Mouse (Mus musculus) midbrain, embryonic 15.5 days (tissue): ENCODE measurements around the gene Erc1. TPM values are rescaled to one million over a fixed set of nuclear protein-coding genes. Genes with fewer than 3 reads are reported as not detected.

Experiments used
- ATAC-seq: fragments of 200-750 bp; cut with Nextera tagmentation; replicated peaks from 2 replicates; pipeline ENCODE4 v1.8.0; 2017; ENCODE audit warnings: moderate TSS enrichment
- H3K27ac ChIP-seq: fragments of 300-500 bp; sonication (generic); 2 replicates; pipeline ENCODE4 v1.5.1; 2015; ENCODE audit warnings: mild to moderate bottlenecking, inconsistent platforms
- H3K27me3 ChIP-seq: fragments of 300-500 bp; sonication (generic); replicated peaks from 2 replicates; pipeline ENCODE4 v1.6.1; 2015; ENCODE audit warnings: inconsistent platforms
- H3K36me3 ChIP-seq: fragments of 300-500 bp; sonication (generic); replicated peaks from 2 replicates; pipeline ENCODE4 v1.6.1; 2015; ENCODE audit warnings: inconsistent platforms
- H3K4me1 ChIP-seq: fragments of 300-500 bp; sonication (generic); 2 replicates; pipeline ENCODE4 v1.6.1; 2015; ENCODE audit warnings: inconsistent platforms
- H3K4me2 ChIP-seq: fragments of 300-500 bp; sonication (generic); 2 replicates; pipeline ENCODE4 v1.6.1; 2015; ENCODE audit warnings: inconsistent platforms, mild to moderate bottlenecking, moderate library complexity
- H3K4me3 ChIP-seq: fragments of 300-500 bp; sonication (generic); 2 replicates; pipeline ENCODE4 v1.5.1; 2015; ENCODE audit warnings: mild to moderate bottlenecking, inconsistent platforms
- H3K9ac ChIP-seq: fragments of 300-500 bp; sonication (generic); 2 replicates; pipeline ENCODE4 v1.6.1; 2015; ENCODE audit warnings: mild to moderate bottlenecking, inconsistent platforms
- H3K9me3 ChIP-seq: fragments of 300-500 bp; sonication (generic); 2 replicates; pipeline ENCODE4 v1.6.1; 2016; ENCODE audit warnings: inconsistent platforms
- WGBS: fragments of 180-500 bp; shearing (Covaris S2); methylation state at CpG from one replicate; pipeline ENCODE4 v1.1.7; 2015; ENCODE audit warnings: mixed read lengths; 5-methylcytosine and 5-hydroxymethylcytosine counted together
- polyA plus RNA-seq: library from polyadenylated mRNA; unstranded; fragments of >200 nt; fragmentation: Nextera tagmentation; extraction: Ambion mirVana; gene quantifications from 2 replicates; pipeline ENCODE4 v1.2.1, GENCODE M21; 2015

Erc1 gene
- polyA plus RNA-seq, 1 experiment from 2014 or later: 58.9 TPM

DNA sequence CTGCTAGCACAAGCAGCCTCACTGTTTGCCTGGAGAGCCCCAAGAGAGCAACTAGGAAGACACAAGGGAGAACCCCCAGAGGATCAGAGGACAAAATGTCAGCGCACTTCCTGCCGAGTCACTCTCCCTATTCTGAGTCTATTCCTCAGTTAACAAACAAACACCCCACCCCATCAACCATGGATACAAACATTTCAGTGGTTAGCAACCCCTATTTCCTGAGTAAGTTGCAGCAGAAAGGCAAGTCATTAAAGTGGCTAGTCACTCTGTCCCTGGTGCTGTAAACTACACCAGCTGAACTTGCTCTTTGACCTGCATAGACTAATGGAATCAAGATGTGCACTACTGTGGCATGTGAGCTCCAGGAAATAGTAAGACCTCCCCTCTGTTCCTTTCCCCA lies 212.3 kb downstream of the Erc1 start:
- H3K4me2 ChIP-seq: no peak overlapping the region
- no peaks in the 10 kb centered on the region for H3K4me1 ChIP-seq
- WGBS: 66% methylated on average over 2 of the region's 2 CpGs
- H3K4me3 ChIP-seq: no peak overlapping the region
- no peak overlapping the region for H3K27ac ChIP-seq
- no peaks in the 10 kb centered on the region for H3K36me3 ChIP-seq
- no peak for ATAC-seq
- H3K27me3 ChIP-seq: no peaks in the 10 kb centered on the region
- no peak overlapping the region for H3K9ac ChIP-seq
- no peaks in the 10 kb centered on the region for H3K9me3 ChIP-seq

DNA sequence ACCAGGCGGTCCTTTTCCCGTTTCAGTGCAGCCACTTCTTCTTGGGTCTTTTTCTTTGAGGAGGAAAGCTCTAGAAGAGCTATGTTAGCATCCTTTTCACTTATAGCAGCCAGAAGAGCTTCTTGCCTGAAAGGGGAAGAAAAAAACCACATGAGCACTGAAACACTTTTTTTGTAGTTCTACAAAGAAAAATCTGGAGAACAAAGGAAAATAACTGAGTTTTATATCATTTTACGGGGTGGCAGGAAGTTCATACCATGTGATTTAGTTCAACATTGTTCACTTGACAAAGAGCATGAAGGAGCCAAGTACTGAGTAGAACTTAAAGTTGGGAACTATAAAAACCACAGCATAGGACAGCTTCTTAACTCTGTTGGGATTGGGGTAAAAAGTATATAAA lies 217.3 kb downstream of the Erc1 start:
- Histone ChIP-seq H3K9me3 (no peaks in the 10 kb centered on the region), H3K27me3 (no peaks in the 10 kb centered on the region), H3K36me3 (0 out of 2 replicates have a peak, but pooled peaks cover 3% of the 10 kb centered on the region), H3K27ac (no peak overlapping the region), H3K4me2 (no peak overlapping the region), H3K9ac (no peak overlapping the region), H3K4me3 (no peak overlapping the region), H3K4me1 (no peaks in the 10 kb centered on the region)
- WGBS: 88% methylated on average over 3 of the region's 3 CpGs
- ATAC-seq: no peak

DNA sequence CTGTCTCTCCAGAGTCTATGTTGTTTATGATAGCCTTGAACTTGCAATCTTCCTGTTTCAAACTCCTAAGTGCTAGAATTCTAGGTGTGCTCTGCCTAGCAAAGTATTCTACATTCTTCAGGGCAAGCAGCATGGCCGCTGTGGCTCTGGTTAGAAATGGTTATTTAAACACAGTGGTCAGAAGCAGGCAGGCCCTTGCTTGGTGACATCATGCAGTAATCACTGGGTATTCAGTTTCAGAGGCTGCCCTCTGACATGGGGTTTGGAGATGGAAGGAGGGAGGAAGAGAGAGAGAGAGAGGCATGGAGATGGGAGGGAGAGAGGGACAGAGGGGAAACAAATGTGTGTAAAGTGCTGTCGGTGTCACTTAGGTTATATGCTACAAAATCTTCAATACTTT lies 246.6 kb downstream of the Erc1 start:
- Histone ChIP-seq H3K4me3 (no peak overlapping the region), H3K36me3 (no peaks in the 10 kb centered on the region), H3K27ac (no peak overlapping the region), H3K9me3 (no peaks in the 10 kb centered on the region), H3K9ac (no peak overlapping the region), H3K27me3 (no peaks in the 10 kb centered on the region), H3K4me1 (no peaks in the 10 kb centered on the region), H3K4me2 (no peak overlapping the region)
- no peak for ATAC-seq
- 89% methylated on average over 2 of the region's 2 CpGs for WGBS

DNA sequence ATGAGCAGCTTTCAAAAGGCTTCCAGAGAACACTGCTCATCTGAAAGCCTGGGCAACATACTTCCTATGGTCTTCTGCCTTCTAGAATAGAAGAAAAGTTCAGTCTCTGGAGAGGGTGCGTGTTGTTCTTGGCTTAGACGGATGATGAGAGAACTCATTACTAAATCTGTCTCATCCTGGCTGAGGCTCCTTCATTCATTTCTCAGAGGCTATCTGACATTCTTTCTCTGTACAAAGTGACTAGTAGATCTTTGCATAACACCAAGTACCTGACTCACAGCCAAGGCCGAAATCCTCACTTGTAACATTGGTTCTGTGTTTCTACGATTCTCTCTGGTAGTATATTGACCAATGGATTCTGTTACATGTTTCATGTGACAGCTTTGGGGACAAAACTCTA lies 252.5 kb downstream of the Erc1 start:
- no peak for ATAC-seq
- H3K4me3 ChIP-seq: no peak overlapping the region

DNA sequence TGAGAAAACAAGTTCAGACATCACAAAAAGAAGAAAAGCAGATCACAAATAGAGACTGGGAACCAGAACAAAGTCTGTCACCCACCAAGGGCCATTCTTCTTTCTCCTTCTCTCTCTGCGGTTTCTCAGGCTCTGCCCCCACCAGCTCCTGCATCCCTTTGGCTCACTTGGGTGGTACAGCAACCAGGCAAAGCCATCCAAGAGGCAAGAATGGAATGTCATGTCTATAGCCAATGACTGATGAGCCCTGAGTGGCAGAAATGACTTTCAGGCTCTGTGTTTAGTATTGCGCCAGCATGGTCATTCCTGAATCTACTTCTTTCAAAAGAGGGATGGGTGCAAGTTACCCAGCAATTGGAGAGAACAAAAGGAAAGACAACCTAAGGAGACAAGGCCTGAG lies 257.1 kb downstream of the Erc1 start:
- no peak for ATAC-seq
- Histone ChIP-seq H3K9ac (no peak overlapping the region), H3K4me1 (peaks cover 7% of the 10 kb centered on the region; the same call in 1 of the 2 replicates), H3K36me3 (no peaks in the 10 kb centered on the region), H3K4me3 (no peak overlapping the region), H3K4me2 (no peak overlapping the region), H3K9me3 (no peaks in the 10 kb centered on the region), H3K27me3 (no peaks in the 10 kb centered on the region), H3K27ac (no peak overlapping the region)
- WGBS: 83% methylated on average over 2 of the region's 2 CpGs

More for the DNA sequence above, 252.5 kb downstream of the Erc1 start:
- Histone ChIP-seq H3K27me3 (no peaks in the 10 kb centered on the region), H3K27ac (no peak overlapping the region), H3K9me3 (no peaks in the 10 kb centered on the region), H3K9ac (no peak overlapping the region), H3K36me3 (no peaks in the 10 kb centered on the region), H3K4me2 (no peak overlapping the region), H3K4me1 (no peaks in the 10 kb centered on the region)
- 94% methylated on average over 4 of the region's 4 CpGs for WGBS

DNA sequence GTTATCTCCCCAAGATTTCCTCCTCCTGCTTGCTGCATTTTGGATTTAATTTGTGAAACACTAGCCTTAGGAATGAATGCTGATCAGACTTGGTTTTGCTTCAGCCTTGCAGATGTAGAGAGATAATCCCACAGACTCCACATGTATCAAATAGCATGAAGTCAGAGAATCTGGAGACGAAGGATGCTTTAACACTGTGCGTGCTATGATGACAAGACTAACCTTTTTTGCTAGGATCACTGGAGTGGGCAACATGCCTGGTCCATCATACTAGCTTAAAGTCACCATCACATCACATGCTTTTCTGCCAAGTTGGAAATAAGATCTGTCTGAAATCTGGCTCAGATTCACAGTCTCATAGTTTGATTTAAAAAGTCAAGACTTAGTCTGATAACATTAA lies 260.1 kb downstream of the Erc1 start:
- Histone ChIP-seq H3K9ac (no peak overlapping the region), H3K27ac (no peak overlapping the region), H3K4me2 (no peak overlapping the region), H3K36me3 (no peaks in the 10 kb centered on the region), H3K4me3 (no peak overlapping the region), H3K9me3 (no peaks in the 10 kb centered on the region), H3K27me3 (no peaks in the 10 kb centered on the region), H3K4me1 (peaks cover 8% of the 10 kb centered on the region; the same call in 1 of the 2 replicates)
- 92% methylated on average over 2 of the region's 2 CpGs for WGBS
- ATAC-seq: no peak

DNA sequence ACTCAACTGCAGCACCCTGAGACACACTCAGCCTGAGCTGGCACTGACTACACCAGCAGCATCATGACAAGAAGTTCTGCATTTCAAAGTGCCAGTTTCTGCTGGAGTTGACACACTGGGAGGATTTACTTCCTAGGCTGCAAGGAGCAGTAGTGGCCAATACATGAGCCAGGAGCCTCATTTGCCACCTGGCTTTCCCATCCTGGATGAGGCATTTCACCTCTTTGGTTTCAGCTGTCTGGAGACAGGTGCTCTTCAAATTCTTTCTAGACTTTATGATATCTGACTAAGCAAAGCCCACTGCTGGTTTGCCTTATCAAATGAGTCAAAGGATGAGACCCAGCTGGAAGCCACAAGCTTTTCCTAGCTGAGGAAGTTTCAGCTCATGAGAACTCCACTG lies 260.5 kb downstream of the Erc1 start:
- Histone ChIP-seq H3K27ac (no peak overlapping the region), H3K9me3 (no peaks in the 10 kb centered on the region), H3K27me3 (no peaks in the 10 kb centered on the region), H3K9ac (no peak overlapping the region), H3K4me1 (peaks cover 8% of the 10 kb centered on the region; the same call in 1 of the 2 replicates), H3K4me2 (no peak overlapping the region), H3K36me3 (no peaks in the 10 kb centered on the region), H3K4me3 (no peak overlapping the region)
- ATAC-seq: no peak

DNA sequence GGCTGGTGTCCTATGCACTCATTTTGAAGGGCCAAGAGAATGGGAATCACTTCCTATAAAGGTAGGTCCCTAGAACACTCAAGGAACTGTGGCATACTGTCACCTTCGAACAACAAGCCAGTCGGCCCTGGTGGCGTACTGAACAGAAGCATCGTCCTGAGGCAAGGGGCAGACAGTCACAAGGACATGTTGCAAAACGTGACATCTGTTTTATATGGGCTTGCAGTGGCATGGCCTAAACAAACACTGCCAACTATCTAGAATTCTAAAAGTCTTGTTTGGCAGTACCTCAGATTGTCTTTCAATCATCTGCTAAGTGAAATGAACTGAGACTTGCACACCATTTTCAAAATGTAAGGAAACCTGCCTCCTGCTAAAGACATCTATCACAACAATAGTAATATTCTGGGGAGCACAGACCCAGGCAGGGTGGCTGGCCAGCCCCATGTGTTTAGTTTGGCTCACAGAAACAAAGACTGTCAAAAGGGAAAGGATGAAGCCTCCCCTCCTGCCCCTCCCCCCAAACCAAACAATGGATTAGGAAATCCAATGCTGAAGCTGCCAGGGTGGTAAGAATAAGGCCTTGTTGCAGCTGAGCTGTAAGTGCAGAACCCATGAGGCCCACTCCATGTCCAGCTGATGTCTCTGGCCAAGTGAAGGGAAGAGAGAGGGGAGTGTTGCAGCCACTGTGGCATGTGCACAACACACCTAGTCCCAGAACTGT lies 262.2 kb downstream of the Erc1 start:
- Histone ChIP-seq H3K27me3 (no peaks in the 10 kb centered on the region), H3K27ac (0 out of 2 replicates have a peak overlapping the region, but pooled peaks have one; percentile 38), H3K9me3 (no peaks in the 10 kb centered on the region), H3K9ac (no peak overlapping the region), H3K36me3 (no peaks in the 10 kb centered on the region), H3K4me2 (no peak overlapping the region), H3K4me3 (no peak overlapping the region), H3K4me1 (peaks cover 8% of the 10 kb centered on the region; the same call in 1 of the 2 replicates)
- 63% methylated on average over 5 of the region's 5 CpGs for WGBS
- ATAC-seq: no peak

DNA sequence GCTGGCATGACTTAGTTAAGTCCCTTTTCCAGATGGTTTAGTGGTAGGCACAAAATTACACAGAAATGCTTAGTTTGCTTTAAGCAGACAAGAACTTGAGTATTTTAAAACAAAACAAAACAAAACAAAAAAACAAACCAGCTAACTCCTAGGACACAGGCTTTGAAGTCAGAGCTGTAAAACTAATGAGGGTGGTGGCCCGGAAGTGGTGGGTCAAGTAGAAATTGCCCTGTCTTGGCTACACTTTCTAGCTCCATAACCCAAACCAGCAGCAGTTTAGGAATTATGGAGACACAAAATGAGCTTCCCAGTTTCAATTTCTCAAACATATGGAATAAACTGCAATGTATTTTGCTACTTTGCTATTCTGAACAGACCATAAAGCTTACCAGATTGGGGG lies 263.9 kb downstream of the Erc1 start:
- 78% methylated on average over 1 of the region's 1 CpGs for WGBS
- Histone ChIP-seq H3K4me1 (peaks cover 8% of the 10 kb centered on the region; the same call in 1 of the 2 replicates), H3K4me2 (no peak overlapping the region), H3K9me3 (no peaks in the 10 kb centered on the region), H3K36me3 (no peaks in the 10 kb centered on the region), H3K4me3 (no peak overlapping the region), H3K27ac (no peak overlapping the region), H3K27me3 (no peaks in the 10 kb centered on the region), H3K9ac (no peak overlapping the region)
- ATAC-seq: no peak

DNA sequence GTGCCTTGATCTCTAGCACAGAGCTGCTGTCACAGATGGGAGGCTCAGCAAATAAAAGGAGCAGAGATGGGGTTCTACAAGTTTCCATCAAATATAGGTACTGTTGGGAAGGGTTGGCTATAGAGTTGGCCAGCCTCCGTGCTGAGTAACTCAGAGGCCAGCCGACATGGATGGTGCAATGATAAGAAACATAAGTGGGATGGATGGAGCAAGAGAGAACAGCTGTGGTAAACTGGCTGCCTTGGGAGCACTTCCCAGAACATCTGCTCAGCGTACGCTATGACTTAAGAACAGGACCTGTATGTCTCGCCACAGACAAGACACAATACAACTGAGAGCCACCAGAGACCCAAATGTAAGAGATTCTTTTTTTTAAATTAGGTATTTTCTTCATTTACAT lies 264.8 kb downstream of the Erc1 start:
- WGBS: 93% methylated on average over 5 of the region's 5 CpGs

DNA sequence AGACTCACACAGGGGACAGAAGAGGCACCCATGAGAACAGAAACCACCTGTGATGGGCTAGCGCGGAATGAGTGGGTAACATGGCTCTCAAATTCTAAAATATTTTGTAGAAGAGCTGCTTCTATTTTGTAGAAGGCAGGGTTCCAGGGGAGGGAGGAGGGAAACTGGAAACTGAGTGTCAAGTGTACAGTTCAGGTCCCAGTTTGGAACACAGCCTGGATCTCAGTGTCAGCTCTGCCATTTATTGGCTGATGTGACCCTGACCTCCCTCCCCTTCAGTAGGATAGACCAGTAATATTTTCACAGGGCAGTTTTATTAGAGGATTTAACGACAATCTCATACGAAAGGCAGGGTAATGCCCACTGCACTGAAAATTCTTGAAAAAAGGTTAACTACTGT lies 271.3 kb downstream of the Erc1 start:
- 97% methylated on average over 4 of the region's 4 CpGs for WGBS

More for the DNA sequence above, 264.8 kb downstream of the Erc1 start:
- no peak overlapping the region for H3K4me3 ChIP-seq
- no peaks in the 10 kb centered on the region for H3K27me3 ChIP-seq
- H3K9ac ChIP-seq: no peak overlapping the region
- no peak for ATAC-seq
- H3K36me3 ChIP-seq: no peaks in the 10 kb centered on the region
- no peak overlapping the region for H3K27ac ChIP-seq
- no peak overlapping the region for H3K4me2 ChIP-seq
- no peaks in the 10 kb centered on the region for H3K9me3 ChIP-seq
- peaks cover 8% of the 10 kb centered on the region; the same call in 1 of the 2 replicates for H3K4me1 ChIP-seq

DNA sequence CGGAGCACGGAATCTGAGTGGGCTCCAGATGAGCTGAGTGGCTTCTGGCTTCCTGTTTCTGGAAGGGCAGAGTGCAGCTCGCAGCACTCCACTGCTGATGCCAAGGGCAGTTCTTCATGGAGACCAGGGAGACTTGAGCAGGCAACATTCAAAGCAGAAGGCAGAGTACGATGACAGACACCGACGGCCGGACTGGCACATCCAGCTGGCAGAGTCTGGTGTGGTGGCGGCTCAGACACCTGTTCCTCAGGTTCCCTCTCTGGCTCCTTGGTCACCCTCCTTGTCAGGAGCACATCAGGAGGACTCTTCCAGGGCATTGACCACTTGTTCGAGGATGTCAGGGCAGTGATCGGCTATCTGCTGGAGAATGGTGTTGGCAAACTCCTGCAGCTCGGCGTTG lies 272.6 kb downstream of the Erc1 start:
- WGBS: 94% methylated on average over 12 of the region's 12 CpGs
- peaks cover 22% of the 10 kb centered on the region for H3K36me3 ChIP-seq
- no peak overlapping the region for H3K27ac ChIP-seq

More for the DNA sequence above, 271.3 kb downstream of the Erc1 start:
- Histone ChIP-seq H3K4me2 (no peak overlapping the region), H3K9me3 (no peaks in the 10 kb centered on the region), H3K9ac (no peak overlapping the region), H3K27me3 (no peaks in the 10 kb centered on the region), H3K4me1 (no peaks in the 10 kb centered on the region), H3K36me3 (peaks cover 22% of the 10 kb centered on the region), H3K4me3 (no peak overlapping the region), H3K27ac (no peak overlapping the region)
- ATAC-seq: no peak

DNA sequence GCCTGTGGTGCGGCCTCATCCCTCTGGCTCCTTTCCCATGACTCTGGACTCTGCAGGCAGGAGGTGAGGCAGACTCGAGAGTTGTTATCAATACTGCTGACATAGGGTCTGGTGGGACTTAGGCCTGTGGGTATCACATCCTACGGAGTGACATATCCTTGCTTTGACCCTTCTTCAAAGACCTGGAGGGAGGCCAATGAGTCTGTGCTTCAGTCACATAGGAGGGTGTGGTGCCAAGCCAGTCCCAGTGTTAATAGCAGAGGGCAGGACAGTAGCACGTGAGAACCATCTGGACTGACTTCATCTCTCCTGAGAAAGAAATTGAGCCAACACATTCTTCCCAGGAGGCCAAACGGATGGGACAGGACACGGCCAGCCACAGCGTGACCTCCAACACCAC lies 275.7 kb downstream of the Erc1 start:
- Histone ChIP-seq H3K4me1 (no peaks in the 10 kb centered on the region), H3K36me3 (peaks cover 22% of the 10 kb centered on the region)
- ATAC-seq: no peak

More for the DNA sequence above, 272.6 kb downstream of the Erc1 start:
- H3K4me2 ChIP-seq: no peak overlapping the region
- ATAC-seq: no peak
- H3K27me3 ChIP-seq: no peaks in the 10 kb centered on the region
- no peak overlapping the region for H3K4me3 ChIP-seq
- H3K4me1 ChIP-seq: no peaks in the 10 kb centered on the region
- H3K9ac ChIP-seq: no peak overlapping the region
- no peaks in the 10 kb centered on the region for H3K9me3 ChIP-seq

More for the DNA sequence above, 275.7 kb downstream of the Erc1 start:
- Histone ChIP-seq H3K27ac (no peak overlapping the region), H3K9ac (no peak overlapping the region), H3K4me2 (no peak overlapping the region), H3K4me3 (no peak overlapping the region), H3K9me3 (no peaks in the 10 kb centered on the region), H3K27me3 (no peaks in the 10 kb centered on the region)
- WGBS: 82% methylated on average over 7 of the region's 7 CpGs
